Mouse (Mus musculus): ENCODE results near the gene Wdtc1.

- TF ChIP-seq SIN3A (IDR thresholded peaks at IDR 0.05; ENCODE audit: low read length): no peak
- no peak for TF ChIP-seq RAD21 (IDR thresholded peaks at IDR 0.05; ENCODE audit: low read depth, low read length)
Measured at GRCm38 (mm10) chr4:133390585-133390984, 37.3 kb upstream of the Wdtc1 start.

Data from MEL (cell line).